Mouse (Mus musculus): ENCODE data around the gene Fscn3. TPM values are rescaled to one million over a fixed set of nuclear protein-coding genes. Genes with fewer than 3 reads are reported as not detected.

The Fscn3 gene
- polyA plus RNA-seq, 1 experiment from 2014 or later = not detected

- no peaks in the 10 kb centered on the region; the same call in 1 of the 2 replicates for H3K27me3 ChIP-seq (ENCODE audit: control insufficient read depth, insufficient read depth, low read length)
- H3K27ac ChIP-seq (replicated peaks) = no peak overlapping the region
- 5% methylated on average over 19 of the region's 19 CpGs for WGBS
- peak overlapping the region; percentile 41 for H3K4me3 ChIP-seq (ENCODE audit: low read depth, low read length)
- ATAC-seq (ENCODE audit: low FRiP score, low TSS enrichment) (no peak), DNase-seq (ENCODE audit: low spot score) (no peak)
- TF ChIP-seq CTCF (IDR thresholded peaks at IDR 0.05; ENCODE audit: low read depth) (no peak), EP300 (optimal IDR thresholded peaks at IDR 0.05) (no peak)
- H3K4me1 ChIP-seq (replicated peaks; ENCODE audit: control insufficient read depth, insufficient read depth) = no peaks in the 10 kb centered on the region
- no peak overlapping the region for H3K9ac ChIP-seq (ENCODE audit: low read length)
- H3K9me3 ChIP-seq (ENCODE audit: control insufficient read depth, low read length) = no peaks in the 10 kb centered on the region
- H3K36me3 ChIP-seq (ENCODE audit: control insufficient read depth, insufficient read depth, low read length) = no peaks in the 10 kb centered on the region
- H3K4me2 ChIP-seq (replicated peaks; ENCODE audit: low read depth) = peak overlapping the region; percentile 82
Measured at GRCm38 (mm10) chr6:28396853-28397457, 30.6 kb upstream of the Fscn3 start.

DNA sequence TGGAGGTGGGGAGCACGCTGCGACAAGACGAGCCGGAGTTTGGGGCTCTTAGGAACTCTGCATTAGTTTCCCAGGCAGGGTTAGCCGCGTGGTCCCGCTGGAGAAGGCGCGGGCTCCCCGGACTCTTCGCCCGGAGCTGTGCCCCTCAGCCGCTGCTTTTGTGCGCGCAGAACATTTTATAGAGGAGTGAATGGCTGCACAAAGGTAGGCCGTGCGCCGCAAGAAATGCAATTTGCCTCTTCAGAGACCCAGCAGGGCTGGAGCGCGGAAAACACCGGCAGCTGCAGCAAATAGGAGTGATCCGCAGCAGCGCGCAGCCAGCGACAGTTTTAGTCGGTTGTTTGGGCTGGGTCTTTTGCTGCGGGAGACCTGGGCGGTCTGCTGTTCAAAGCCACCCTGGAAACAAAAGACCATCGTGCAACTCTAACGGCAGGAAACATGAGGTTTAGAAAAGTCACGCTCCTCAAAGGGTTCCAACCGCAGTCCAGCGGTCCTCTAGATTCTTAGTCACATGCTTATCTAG is 29.8 kb upstream of the Fscn3 start, which contains the start of gene Zfp800:
Gene Zfp800 (minus strand): TSS at position 325 of the 523 bp plus-strand sequence.
- under 1% methylated on average over 33 of the region's 33 CpGs for WGBS
- peak; percentile 21 for DNase-seq (ENCODE audit: low spot score)

DNA sequence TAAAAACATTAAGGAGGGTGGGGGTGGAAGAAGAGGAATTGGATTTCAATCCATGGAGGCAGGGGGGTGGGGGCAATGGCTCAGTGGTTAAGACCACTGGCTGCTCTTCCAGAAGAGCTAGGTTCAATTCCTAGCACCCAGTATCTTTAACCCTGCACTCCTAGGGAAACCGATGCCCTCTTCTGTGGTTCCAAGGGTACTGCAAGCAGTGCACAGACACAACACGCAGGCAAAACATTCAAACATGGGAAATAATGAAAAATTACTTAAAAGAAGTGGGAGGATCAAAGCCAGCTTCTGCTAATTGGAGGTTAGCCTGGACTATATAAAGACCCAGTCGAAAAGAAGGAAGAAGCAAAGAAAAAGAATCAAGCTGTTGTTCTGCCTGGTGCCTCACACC is 28.9 kb upstream of the Fscn3 start:
- Histone ChIP-seq H3K36me3 (ENCODE audit: control insufficient read depth, insufficient read depth, low read length) (no peaks in the 10 kb centered on the region), H3K4me1 (replicated peaks; ENCODE audit: control insufficient read depth, insufficient read depth) (no peaks in the 10 kb centered on the region), H3K27ac (replicated peaks) (no peak overlapping the region), H3K4me2 (replicated peaks; ENCODE audit: low read depth) (no peak overlapping the region), H3K27me3 (ENCODE audit: control insufficient read depth, insufficient read depth, low read length) (no peaks in the 10 kb centered on the region; the same call in 1 of the 2 replicates), H3K9me3 (ENCODE audit: control insufficient read depth, low read length) (no peaks in the 10 kb centered on the region), H3K9ac (ENCODE audit: low read length) (no peak overlapping the region), H3K4me3 (ENCODE audit: low read depth, low read length) (no peak overlapping the region)
- DNase-seq (ENCODE audit: low spot score) = no peak
- no peak for TF ChIP-seq EP300 (optimal IDR thresholded peaks at IDR 0.05)
- peak; percentile 37 for TF ChIP-seq CTCF (IDR thresholded peaks at IDR 0.05; ENCODE audit: low read depth)
- no peak for ATAC-seq (ENCODE audit: low FRiP score, low TSS enrichment)
- WGBS = 81% methylated on average over 3 of the region's 3 CpGs

More for the DNA sequence above, 29.8 kb upstream of the Fscn3 start, which contains the start of gene Zfp800:
- Histone ChIP-seq H3K4me1 (replicated peaks; ENCODE audit: control insufficient read depth, insufficient read depth) (no peaks in the 10 kb centered on the region), H3K9me3 (ENCODE audit: control insufficient read depth, low read length) (no peaks in the 10 kb centered on the region), H3K27me3 (ENCODE audit: control insufficient read depth, insufficient read depth, low read length) (no peaks in the 10 kb centered on the region; the same call in 1 of the 2 replicates), H3K4me3 (ENCODE audit: low read depth, low read length) (peak within 1 kb of the TSS; percentile 41), H3K9ac (ENCODE audit: low read length) (peak within 1 kb of the TSS; percentile 28; the same call in 1 of the 2 replicates), H3K36me3 (ENCODE audit: control insufficient read depth, insufficient read depth, low read length) (no peaks in the 10 kb centered on the region), H3K27ac (replicated peaks) (no peak within 1 kb of the TSS), H3K4me2 (replicated peaks; ENCODE audit: low read depth) (peak within 1 kb of the TSS; percentile 82)
- no peak for ATAC-seq (ENCODE audit: low FRiP score, low TSS enrichment)
- TF ChIP-seq EP300 (optimal IDR thresholded peaks at IDR 0.05) (no peak), CTCF (IDR thresholded peaks at IDR 0.05; ENCODE audit: low read depth) (no peak)

DNA sequence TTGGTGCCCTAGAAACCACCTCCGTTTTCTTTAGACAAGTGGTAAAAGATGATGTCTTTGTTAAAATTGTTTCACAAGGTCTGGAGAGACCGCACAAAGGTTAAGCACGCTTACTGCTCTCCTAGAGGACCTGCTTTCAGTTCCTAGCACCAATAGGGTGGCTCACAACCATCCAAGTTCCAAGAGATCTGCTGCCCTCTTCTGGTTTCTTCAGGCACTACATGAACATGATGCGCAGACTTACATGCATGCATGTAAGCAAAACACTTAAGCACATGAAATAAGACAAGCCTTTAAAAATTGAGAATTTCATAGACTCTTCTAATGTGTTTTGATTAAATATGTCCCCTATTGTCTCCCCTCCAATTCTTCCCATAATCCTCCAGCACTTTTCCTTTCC is 27.8 kb upstream of the Fscn3 start:
- 88% methylated on average over 4 of the region's 4 CpGs for WGBS

GRCm38 (mm10) chr6:28410053-28410452 is 17.5 kb upstream of the Fscn3 start:
- Histone ChIP-seq H3K9me3 (ENCODE audit: control insufficient read depth, low read length) (no peaks in the 10 kb centered on the region), H3K27me3 (ENCODE audit: control insufficient read depth, insufficient read depth, low read length) (no peaks in the 10 kb centered on the region), H3K4me3 (ENCODE audit: low read depth, low read length) (no peak overlapping the region), H3K9ac (ENCODE audit: low read length) (no peak overlapping the region), H3K4me2 (replicated peaks; ENCODE audit: low read depth) (no peak overlapping the region), H3K27ac (replicated peaks) (no peak overlapping the region), H3K36me3 (ENCODE audit: control insufficient read depth, insufficient read depth, low read length) (no peaks in the 10 kb centered on the region), H3K4me1 (replicated peaks; ENCODE audit: control insufficient read depth, insufficient read depth) (no peaks in the 10 kb centered on the region)
- ATAC-seq (ENCODE audit: low FRiP score, low TSS enrichment) (no peak), DNase-seq (ENCODE audit: low spot score) (no peak)
- WGBS = 72% methylated on average over 9 of the region's 9 CpGs
- TF ChIP-seq EP300 (optimal IDR thresholded peaks at IDR 0.05) = no peak
- no peak for TF ChIP-seq CTCF (IDR thresholded peaks at IDR 0.05; ENCODE audit: low read depth)

More for the DNA sequence above, 27.8 kb upstream of the Fscn3 start:
- TF ChIP-seq CTCF (IDR thresholded peaks at IDR 0.05; ENCODE audit: low read depth) (peak; percentile 43), EP300 (optimal IDR thresholded peaks at IDR 0.05) (no peak)
- Histone ChIP-seq H3K9ac (ENCODE audit: low read length) (no peak overlapping the region), H3K4me1 (replicated peaks; ENCODE audit: control insufficient read depth, insufficient read depth) (no peaks in the 10 kb centered on the region), H3K4me3 (ENCODE audit: low read depth, low read length) (no peak overlapping the region), H3K27me3 (ENCODE audit: control insufficient read depth, insufficient read depth, low read length) (no peaks in the 10 kb centered on the region; the same call in 1 of the 2 replicates), H3K27ac (replicated peaks) (no peak overlapping the region), H3K9me3 (ENCODE audit: control insufficient read depth, low read length) (no peaks in the 10 kb centered on the region), H3K4me2 (replicated peaks; ENCODE audit: low read depth) (no peak overlapping the region), H3K36me3 (ENCODE audit: control insufficient read depth, insufficient read depth, low read length) (no peaks in the 10 kb centered on the region)
- ATAC-seq (ENCODE audit: low FRiP score, low TSS enrichment) (no peak), DNase-seq (ENCODE audit: low spot score) (no peak)

DNA sequence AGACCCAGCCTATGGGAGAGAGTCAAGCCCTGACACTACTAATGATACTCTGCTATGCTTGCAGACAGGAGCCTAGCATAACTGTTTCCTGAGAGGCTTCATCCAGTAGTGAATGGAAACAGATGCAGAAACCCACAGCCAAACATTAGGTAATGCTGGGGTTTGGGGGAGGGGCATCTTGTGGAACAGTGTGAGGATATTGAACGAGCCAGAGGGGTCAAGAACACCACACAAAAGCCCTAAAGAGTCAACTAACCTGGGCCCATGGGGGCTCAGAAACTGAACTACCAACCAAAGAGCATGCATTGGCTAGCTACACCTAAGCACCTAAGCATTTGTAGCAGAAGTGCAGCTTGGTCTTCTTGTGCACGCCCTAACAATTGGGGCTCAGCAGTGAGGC is 16.4 kb upstream of the Fscn3 start:
- Histone ChIP-seq H3K4me1 (replicated peaks; ENCODE audit: control insufficient read depth, insufficient read depth) (no peaks in the 10 kb centered on the region), H3K36me3 (ENCODE audit: control insufficient read depth, insufficient read depth, low read length) (0 out of 2 replicates have a peak, but pooled peaks cover 3% of the 10 kb centered on the region), H3K4me2 (replicated peaks; ENCODE audit: low read depth) (no peak overlapping the region), H3K9ac (ENCODE audit: low read length) (no peak overlapping the region), H3K4me3 (ENCODE audit: low read depth, low read length) (no peak overlapping the region), H3K9me3 (ENCODE audit: control insufficient read depth, low read length) (no peaks in the 10 kb centered on the region), H3K27me3 (ENCODE audit: control insufficient read depth, insufficient read depth, low read length) (no peaks in the 10 kb centered on the region), H3K27ac (replicated peaks) (no peak overlapping the region)
- no peak for ATAC-seq (ENCODE audit: low FRiP score, low TSS enrichment)
- 54% methylated on average over 2 of the region's 2 CpGs for WGBS
- TF ChIP-seq CTCF (IDR thresholded peaks at IDR 0.05; ENCODE audit: low read depth) = no peak
- DNase-seq (ENCODE audit: low spot score) = no peak

Measured in stomach, postnatal 0 days (tissue).